Mouse (Mus musculus) skeletal muscle tissue, adult 2 months (tissue): ENCODE data around the gene Aarsd1.
A peak's percentile ranks its signal among the peaks of the same experiment; 100 is the strongest.
"Not testable (repeated sequence)": the region's sequence is repeated elsewhere in the genome, so short reads cannot be mapped to it uniquely, and the experiment has no call there.

Experiments
- DNase-seq: peaks from one replicate; pipeline ENCODE4 v3.0.0-alpha.2; 2012; ENCODE audit warnings: low read depth, low spot score

Aarsd1 gene

GRCm38 (mm10) chr11:101378926-101379325, 38.5 kb downstream of the Aarsd1 start:
- DNase-seq = peak; percentile 13

GRCm38 (mm10) chr11:101378196-101378595, 39.2 kb downstream of the Aarsd1 start:
- not testable (repeated sequence) for DNase-seq

GRCm38 (mm10) chr11:101374421-101374938, 42.9 kb downstream of the Aarsd1 start:
- no peak for DNase-seq

GRCm38 (mm10) chr11:101370141-101370540, 47.3 kb downstream of the Aarsd1 start:
- DNase-seq = no peak

- DNase-seq = no peak
Measured at GRCm38 (mm10) chr11:101367326-101367935, 50.0 kb downstream of the Aarsd1 start, which contains the start of gene G6pc. Gene G6pc, plus strand, starts transcription at chr11:101367561.

GRCm38 (mm10) chr11:101364531-101364931, 52.9 kb downstream of the Aarsd1 start:
- DNase-seq = no peak

- no peak for DNase-seq
Measured at GRCm38 (mm10) chr11:101360651-101361113, 56.7 kb downstream of the Aarsd1 start.

GRCm38 (mm10) chr11:101359776-101360175, 57.6 kb downstream of the Aarsd1 start:
- no peak for DNase-seq

- DNase-seq = no peak
Measured at GRCm38 (mm10) chr11:101357505-101358182, 59.8 kb downstream of the Aarsd1 start.
